Mouse (Mus musculus) cortical plate, adult 2 months (tissue): ENCODE measurements at regions not wholly inside any gene's neighbourhood (a gene's known extent, or its start where the extent isn't known, plus 50 kb on each side); places are given as distances from the start of the nearest gene placed in this dataset.

Source experiments
- CTCF ChIP-seq: fragments of 200-500 bp; IDR thresholded peaks from 2 replicates; pipeline ENCODE4 v1.5.1; 2011; ENCODE audit warnings: mild to moderate bottlenecking, control low read depth, low read length; ENCODE audit not compliant: insufficient read depth; ENCODE audit errors: extremely low read depth
- POLR2A ChIP-seq: fragments of 200-500 bp; IDR thresholded peaks from 2 replicates; pipeline ENCODE4 v1.6.1; 2011; ENCODE audit warnings: mild to moderate bottlenecking, low read length, control low read depth; ENCODE audit not compliant: insufficient read depth; ENCODE audit errors: extremely low read depth

DNA sequence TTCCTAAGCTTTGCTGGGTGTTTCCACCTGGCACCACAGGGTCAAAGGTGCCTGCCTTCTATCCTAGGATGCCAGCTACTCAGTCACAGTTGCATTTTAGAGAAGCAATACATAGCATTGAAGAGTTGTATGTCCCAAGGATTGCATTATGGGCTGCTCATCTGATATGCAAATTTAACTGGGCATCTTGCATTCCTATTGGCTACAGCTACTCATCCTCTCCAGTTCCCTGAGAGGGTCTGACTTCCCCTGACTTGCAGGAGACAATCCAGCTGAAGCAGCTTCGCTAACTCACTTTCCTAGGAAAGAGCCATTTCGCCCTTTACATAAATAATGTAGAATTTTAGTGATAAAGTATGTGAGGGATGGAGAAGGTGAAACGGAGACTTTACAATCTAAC, 177.5 kb downstream of the Gm11011 start:
- TF ChIP-seq CTCF (no peak), POLR2A (no peak)
